Mouse (Mus musculus): ENCODE results near the gene Capza2.

Gene Capza2

DNA sequence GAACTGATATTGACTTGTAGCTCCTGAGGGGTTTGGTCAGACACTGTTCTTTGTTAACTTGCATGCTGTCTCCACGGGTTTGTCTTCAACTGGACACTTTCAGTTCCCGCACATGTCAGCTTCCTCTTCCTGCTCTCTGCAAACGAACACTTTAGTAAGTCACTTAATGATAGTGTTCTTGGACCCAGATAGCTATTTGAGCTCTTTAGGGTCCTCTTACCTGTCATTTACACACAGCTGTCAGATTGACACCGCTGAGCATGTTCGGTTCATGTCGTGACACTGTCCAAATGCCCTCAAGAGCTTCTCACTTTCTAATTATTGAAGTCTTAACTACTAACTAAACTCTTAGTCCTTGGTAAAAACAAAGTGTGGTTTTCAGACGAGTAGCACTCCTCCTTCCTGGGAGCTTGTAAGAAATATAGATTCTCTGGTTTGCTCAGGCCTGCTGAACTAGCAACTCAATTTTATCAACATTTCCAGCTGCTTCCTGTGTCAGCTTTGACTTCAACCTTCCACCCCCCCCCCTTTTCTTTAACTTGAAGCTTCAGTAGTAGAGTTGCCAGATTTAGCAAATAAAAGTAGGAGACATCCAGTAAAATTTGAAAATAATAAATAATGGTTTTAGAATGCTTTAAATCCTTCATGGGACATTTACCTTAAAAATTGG, at the start of gene Capza2:
Capza2 (plus strand) TSS at position 620 of the 670 bp plus-strand sequence.
- DNase-seq = no peak

DNA sequence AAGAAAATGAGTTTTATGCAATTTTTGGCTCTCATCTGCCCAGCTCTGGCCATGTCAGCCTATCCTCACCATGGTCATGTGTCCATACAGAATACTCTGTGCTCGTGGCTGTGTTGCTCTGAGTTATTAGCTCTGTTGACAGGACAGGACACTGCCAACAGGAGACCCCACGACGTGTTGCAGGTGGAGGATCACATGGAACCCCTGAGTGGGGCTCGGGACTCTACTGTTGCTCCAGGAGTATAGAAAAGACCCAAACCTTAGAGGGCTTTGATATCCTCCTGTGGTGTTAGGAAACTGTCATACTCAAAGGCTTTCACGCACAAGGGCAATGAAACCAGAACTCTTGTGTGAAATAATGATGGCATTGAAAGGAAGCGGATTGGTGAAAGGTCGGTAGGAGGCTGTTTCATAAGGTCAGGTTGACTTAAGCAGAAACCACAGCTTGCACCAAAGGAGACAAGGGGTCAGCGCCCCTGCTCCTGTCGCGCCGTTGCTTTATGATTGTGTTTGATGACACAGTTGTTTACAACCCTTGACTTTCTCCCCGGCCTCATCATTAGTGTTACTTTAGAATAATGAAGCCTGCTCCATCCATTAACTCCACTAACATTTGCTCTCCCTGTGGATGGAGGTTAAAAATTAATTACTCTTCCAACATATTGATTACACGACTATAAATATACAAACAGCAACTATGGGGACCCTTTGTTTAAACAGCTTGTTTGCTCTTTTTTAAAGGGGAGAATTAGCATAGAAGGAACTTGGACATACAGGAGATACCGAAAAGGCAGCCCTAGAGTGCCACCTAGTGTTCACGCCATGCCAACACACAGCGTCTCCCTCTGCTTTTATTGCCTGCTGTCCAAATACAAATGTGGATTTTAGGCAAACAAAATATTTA, 46.7 kb upstream of the Capza2 start:
- peak; percentile 73 for DNase-seq

- DNase-seq = no peak
Observed at GRCm38 (mm10) chr6:17589953-17590627, 45.9 kb upstream of the Capza2 start.

DNA sequence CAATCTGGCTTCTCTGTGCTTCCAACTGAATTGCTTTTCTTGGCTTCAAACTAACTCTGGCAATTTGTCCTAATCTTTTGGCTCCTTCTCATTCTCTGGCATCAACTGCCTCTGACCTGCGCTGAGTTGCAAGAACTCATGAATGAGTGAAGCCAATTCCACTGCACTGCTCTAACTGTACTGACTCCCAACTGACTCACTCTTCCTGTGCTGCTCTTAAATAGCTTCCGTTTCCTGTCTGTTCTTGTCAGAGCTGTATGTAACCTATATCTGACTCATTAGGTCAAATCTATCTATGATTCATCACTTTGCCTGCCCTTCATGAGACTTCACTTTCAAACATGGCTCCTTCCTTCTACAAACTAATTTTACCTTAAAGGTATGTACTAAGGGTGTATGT, 42.1 kb upstream of the Capza2 start:
- DNase-seq = no peak

- DNase-seq = peak; percentile 16
Observed at GRCm38 (mm10) chr6:17595712-17596462, 40.1 kb upstream of the Capza2 start.

DNA sequence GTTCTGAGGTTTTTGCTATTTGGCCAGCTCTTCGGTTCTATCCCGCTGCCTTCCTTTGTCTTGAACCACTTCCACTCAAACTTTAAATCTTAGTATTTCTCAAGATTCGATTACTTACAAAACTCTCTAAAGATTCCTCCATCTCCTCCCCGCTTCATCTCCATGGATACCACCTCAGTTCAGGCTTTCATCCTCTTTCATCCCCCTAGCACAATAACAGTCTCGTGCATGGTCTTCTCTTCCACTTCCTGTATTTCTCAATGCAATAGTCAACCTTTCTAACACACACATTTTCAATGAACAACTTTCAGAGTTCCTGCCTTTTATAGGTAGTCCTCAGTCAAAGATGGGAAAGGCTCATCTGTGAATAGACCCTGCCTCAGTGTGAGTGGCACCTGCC, 36.7 kb upstream of the Capza2 start:
- no peak for DNase-seq

GRCm38 (mm10) chr6:17601526-17601925, 34.5 kb upstream of the Capza2 start:
- no peak for DNase-seq

DNA sequence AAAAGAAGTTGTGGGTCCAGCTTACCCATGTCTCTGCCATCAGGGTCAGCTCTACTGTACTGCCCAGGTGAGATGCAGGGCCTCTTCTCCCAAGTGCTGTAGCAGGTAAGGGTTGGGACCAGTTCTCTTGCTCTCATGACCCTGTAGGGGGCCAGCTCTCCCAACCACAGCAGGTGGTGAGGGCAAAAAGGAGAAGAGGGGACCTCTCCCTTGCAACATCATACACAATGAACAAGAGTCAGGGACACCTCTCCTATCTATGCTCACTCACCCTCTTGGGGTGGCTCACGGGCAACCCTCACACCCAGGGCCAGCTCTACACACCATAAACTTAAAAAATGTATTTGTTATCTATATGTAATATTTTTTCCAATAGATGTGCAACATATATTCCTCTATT, 29.1 kb upstream of the Capza2 start:
- no peak for DNase-seq

GRCm38 (mm10) chr6:17611352-17612010, 24.6 kb upstream of the Capza2 start:
- no peak for DNase-seq

- no peak for DNase-seq
Observed at GRCm38 (mm10) chr6:17612652-17613051, 23.4 kb upstream of the Capza2 start.

DNA sequence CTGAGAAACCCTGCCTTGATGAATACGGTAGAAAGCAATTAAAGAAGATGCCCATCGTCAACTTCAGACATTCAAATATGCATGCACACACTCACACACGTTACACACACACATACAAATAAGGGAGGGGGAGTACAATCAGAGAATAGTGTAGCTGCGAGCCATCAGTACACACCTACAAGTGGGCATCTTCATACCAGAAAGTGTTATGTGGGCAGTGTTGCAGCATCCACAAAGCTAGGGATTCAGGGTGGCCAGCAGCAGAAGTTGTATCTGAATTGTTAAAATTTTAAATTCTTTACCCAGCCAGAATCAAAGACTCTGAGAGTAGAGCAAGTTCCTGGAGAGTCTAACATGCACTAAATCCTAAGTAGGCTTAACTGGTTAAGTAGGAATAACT, 15.2 kb upstream of the Capza2 start:
- DNase-seq = no peak

- DNase-seq = no peak
Observed at GRCm38 (mm10) chr6:17621436-17621835, 14.6 kb upstream of the Capza2 start.

DNA sequence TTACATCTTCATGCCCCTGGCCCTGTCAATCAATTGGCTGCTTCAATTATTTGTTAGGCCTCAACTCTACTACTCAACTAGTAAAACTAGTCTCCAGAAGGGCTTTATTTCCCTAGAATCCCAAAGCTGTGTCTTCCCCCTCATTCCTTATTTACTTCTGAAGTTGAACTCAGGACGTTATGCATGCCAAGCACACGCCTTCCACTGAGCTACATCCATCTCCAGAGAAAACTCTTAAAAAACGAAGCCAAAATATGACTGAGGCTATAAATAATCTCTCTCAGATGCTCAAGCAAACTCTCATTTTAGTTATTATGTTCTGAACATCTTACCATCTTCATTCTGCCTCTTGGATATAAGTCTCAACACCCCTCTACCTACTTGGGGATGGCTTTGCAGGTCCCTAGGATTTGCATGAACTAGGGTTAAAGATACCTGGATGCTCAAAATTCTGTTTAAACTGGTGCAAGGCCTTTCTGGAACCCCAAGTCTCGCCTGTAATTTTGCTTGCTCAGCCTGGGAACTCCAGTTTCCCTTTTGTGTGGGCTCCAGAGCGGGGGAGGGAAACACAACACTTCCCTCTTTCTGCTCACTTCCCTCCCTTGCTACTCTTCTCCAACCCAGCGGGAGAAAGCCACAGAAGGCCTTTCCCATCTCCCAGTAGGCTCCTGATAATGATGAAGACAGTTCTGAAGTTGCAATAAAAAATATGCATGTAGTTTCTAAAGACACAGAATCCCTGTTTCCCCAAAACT, 7.2 kb upstream of the Capza2 start:
- no peak for DNase-seq

GRCm38 (mm10) chr6:17629756-17630155, 6.3 kb upstream of the Capza2 start:
- DNase-seq = no peak

GRCm38 (mm10) chr6:17631611-17632010, 4.4 kb upstream of the Capza2 start:
- no peak for DNase-seq

- DNase-seq = no peak
Observed at GRCm38 (mm10) chr6:17633819-17634218, 2.2 kb upstream of the Capza2 start.

DNA sequence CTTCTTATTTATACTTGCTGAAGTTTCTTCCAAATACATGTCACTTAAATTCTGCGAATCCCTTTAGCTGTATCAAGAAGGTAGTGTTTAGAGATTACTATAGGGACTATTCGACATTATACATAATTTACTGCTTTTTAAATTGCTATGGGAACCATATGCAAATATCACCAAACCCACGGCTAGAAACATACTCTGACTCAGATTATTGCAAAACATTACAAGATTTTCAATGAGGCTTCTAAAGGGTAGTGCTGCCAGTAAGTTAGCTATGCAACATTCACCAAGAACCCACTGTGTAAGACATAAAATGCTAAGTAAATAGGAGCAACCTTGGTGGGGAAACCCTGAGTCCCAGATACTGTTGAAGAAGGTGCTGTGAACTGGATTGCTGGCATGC, 1.0 kb upstream of the Capza2 start:
- DNase-seq = no peak

DNA sequence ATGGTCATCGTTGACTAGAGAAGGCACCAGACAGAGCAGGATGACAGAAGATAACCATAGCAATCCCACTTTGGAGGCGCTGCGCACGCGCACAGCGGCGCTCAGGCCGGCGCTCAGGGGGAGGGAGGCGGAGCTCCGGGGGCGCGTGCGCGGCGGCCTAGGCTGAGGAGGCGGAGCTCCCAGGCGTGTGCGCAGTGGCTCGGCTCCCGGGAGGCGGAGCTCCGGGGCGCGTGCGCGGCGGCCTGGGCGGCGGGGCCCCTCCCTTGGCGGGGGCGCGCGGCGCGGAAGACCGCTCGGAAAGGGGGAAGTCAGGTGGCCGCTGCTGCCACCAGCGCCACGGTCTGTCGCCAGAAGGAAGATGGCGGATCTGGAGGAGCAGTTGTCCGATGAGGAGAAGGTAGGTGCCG, 733 bp downstream of the Capza2 start:
- peak; percentile 96 for DNase-seq

DNA sequence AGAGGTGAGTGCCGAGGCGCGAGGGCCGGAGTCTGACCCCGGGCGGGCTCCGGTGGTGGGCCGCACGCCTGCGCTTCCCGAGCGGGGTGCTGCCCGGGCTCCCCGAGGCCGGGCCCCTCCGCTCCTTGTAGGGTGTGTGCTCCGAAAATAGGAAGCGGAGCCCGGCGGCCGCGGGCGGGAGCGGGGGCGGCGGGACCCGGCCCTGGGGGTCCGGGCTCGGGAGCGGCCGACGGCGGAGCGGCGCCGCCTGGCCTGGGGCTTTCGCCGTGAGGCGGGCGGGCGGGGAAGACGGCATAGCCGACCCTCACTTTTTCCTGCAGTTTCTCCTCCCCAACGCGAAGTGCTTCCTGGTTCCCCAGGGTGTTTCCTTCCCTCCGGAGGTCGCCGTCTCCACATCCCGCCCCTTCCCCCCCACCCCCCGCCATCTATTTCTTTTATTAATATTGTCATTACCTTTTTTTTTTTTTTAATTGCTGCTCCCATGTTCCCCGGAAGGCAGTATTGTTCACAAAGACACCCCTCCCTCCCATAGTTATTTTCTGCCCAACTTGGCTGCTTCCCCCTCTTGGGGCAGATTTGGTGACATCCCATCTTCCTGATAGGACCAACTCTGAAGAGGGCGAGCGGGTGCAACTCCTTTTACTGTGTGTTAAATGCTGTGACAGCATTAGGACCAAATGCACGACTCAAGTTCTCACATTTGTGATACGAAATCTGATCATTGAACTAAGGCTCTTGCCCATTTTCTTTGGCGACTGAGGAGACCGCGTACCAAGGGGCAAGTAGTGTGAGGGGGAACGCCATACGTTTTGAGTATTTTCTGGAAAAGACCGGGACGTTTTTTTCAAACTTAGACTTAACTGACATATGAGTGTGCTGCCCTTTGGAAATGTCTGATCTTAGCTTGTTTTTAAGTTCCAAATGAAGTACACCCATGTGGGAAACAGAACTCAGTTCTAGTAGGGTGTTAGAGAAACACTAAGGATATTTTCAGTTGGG, 1.5 kb downstream of the Capza2 start:
- DNase-seq = peak; percentile 53

DNA sequence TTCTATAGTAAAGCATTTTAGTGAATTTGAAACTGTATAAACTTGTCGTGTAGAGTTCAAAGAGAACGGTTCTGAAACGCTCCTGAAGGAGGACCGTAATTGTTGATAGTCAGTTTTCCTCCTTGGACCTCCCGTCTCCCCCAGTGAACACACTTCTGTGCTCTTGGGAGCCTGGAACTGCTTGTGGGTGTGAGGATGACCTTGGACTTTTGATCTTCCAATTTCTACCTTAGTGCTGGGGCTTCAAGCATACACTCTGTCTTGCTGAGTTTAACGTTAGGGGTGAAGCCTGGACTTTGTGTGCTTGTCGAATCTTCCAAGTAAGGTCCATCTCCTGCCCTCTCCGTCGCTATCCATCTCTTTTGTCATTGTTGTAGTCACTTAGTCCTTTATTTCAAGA, 4.0 kb downstream of the Capza2 start:
- no peak for DNase-seq

All from liver (tissue).